Mouse (Mus musculus) lung, embryonic 14.5 days (tissue): ENCODE results near the gene Psmb1. TPM values are rescaled to one million over a fixed set of nuclear protein-coding genes. Genes with fewer than 3 reads are reported as not detected.

ENCODE experiments used
- ATAC-seq: fragments of 200-750 bp; cut with Nextera tagmentation; 2 replicates; pipeline ENCODE4 v1.8.0; 2017; ENCODE audit warnings: mild to moderate bottlenecking, moderate TSS enrichment, moderate library complexity; ENCODE audit not compliant: insufficient read depth
- DNase-seq: peaks from one replicate; pipeline ENCODE4 v3.0.0-alpha.2; 2015
- H3K27ac ChIP-seq: fragments of 300-500 bp; sonication (generic); 2 replicates; pipeline ENCODE4 v1.5.1; 2014; ENCODE audit warnings: low read depth, mild to moderate bottlenecking, moderate library complexity
- H3K27me3 ChIP-seq: fragments of 300-500 bp; sonication (generic); 2 replicates; pipeline ENCODE4 v1.6.1; 2014; ENCODE audit warnings: low read length, control low read depth; ENCODE audit not compliant: insufficient read depth
- H3K36me3 ChIP-seq: fragments of 300-500 bp; sonication (generic); 2 replicates; pipeline ENCODE4 v1.6.1; 2014; ENCODE audit warnings: control low read depth; ENCODE audit not compliant: insufficient read depth
- H3K4me1 ChIP-seq: fragments of 300-500 bp; sonication (generic); 2 replicates; pipeline ENCODE4 v1.6.1; 2014; ENCODE audit warnings: antibody characterized with exemption, control low read depth; ENCODE audit not compliant: insufficient read depth
- H3K4me2 ChIP-seq: fragments of 300-500 bp; sonication (generic); 2 replicates; pipeline ENCODE4 v1.6.1; 2014; ENCODE audit warnings: mild to moderate bottlenecking
- H3K4me3 ChIP-seq: fragments of 300-500 bp; sonication (generic); 2 replicates; pipeline ENCODE4 v1.5.1; 2014; ENCODE audit warnings: low read depth, low read length
- H3K9ac ChIP-seq: fragments of 300-500 bp; sonication (generic); 2 replicates; pipeline ENCODE4 v1.6.1; 2014
- H3K9me3 ChIP-seq: fragments of 300-500 bp; sonication (generic); 2 replicates; pipeline ENCODE4 v1.6.1; 2016; ENCODE audit warnings: low read depth, low read length, control low read depth
- CTCF ChIP-seq: IDR thresholded peaks from 2 replicates; pipeline ENCODE4 v1.5.1; 2016; ENCODE audit warnings: antibody characterized with exemption, low read depth
- WGBS: fragments of 180-500 bp; shearing (Covaris S2); extraction: QIAGEN DNeasy Blood & Tissue Kit; methylation state at CpG from one replicate; pipeline ENCODE4 v1.1.7; 2014; 5-methylcytosine and 5-hydroxymethylcytosine counted together
- polyA plus RNA-seq: library from polyadenylated mRNA; unstranded; fragments of >200 nt; fragmentation: Nextera tagmentation; extraction: Ambion mirVana; gene quantifications from 2 replicates; pipeline ENCODE4 v1.2.1, GENCODE M21; 2014

Psmb1 gene
- polyA plus RNA-seq, 1 experiment from 2014 or later = 268 TPM

- Histone ChIP-seq H3K27me3 (no peaks in the 10 kb centered on the region), H3K4me3 (no peak overlapping the region), H3K27ac (no peak overlapping the region), H3K9me3 (no peaks in the 10 kb centered on the region), H3K36me3 (peaks cover 92% of the 10 kb centered on the region), H3K4me2 (no peak overlapping the region), H3K4me1 (no peaks in the 10 kb centered on the region), H3K9ac (no peak overlapping the region)
- ATAC-seq = no peak
- no peak for TF ChIP-seq CTCF
- WGBS = 62% methylated on average over 5 of the region's 5 CpGs
- no peak for DNase-seq
Measured at GRCm38 (mm10) chr17:15517776-15518175, 18.2 kb upstream of the Psmb1 start.

- ATAC-seq (no peak), DNase-seq (no peak)
- peaks cover 91% of the 10 kb centered on the region for H3K36me3 ChIP-seq
- H3K4me2 ChIP-seq = no peak overlapping the region
- 90% methylated on average over 2 of the region's 2 CpGs for WGBS
- no peaks in the 10 kb centered on the region for H3K9me3 ChIP-seq
- H3K4me1 ChIP-seq = no peaks in the 10 kb centered on the region
- H3K27me3 ChIP-seq = no peaks in the 10 kb centered on the region
- H3K4me3 ChIP-seq = no peak overlapping the region
- no peak for TF ChIP-seq CTCF
- no peak overlapping the region for H3K27ac ChIP-seq
- H3K9ac ChIP-seq = no peak overlapping the region
Measured at GRCm38 (mm10) chr17:15510694-15511093, 11.1 kb upstream of the Psmb1 start.

GRCm38 (mm10) chr17:15498753-15499113 is 818 bp downstream of the Psmb1 start:
- DNase-seq = peak; percentile 27
- WGBS = 38% methylated on average over 7 of the region's 7 CpGs
- H3K4me1 ChIP-seq = no peaks in the 10 kb centered on the region
- H3K4me2 ChIP-seq = peak overlapping the region; percentile 92
- H3K27ac ChIP-seq = peak overlapping the region; percentile 87; the same call in 1 of the 2 replicates
- H3K27me3 ChIP-seq = no peaks in the 10 kb centered on the region
- peak overlapping the region; percentile 76 for H3K4me3 ChIP-seq
- no peaks in the 10 kb centered on the region for H3K9me3 ChIP-seq
- ATAC-seq = no peak
- peaks cover 25% of the 10 kb centered on the region for H3K36me3 ChIP-seq
- no peak for TF ChIP-seq CTCF
- peak overlapping the region; percentile 82; the same call in 1 of the 2 replicates for H3K9ac ChIP-seq

- peak; percentile 94 for DNase-seq
- WGBS = under 1% methylated on average over 50 of the region's 50 CpGs
- H3K27ac ChIP-seq = peak overlapping the region; percentile 91
- peak overlapping the region; percentile 76 for H3K4me3 ChIP-seq
- no peaks in the 10 kb centered on the region for H3K9me3 ChIP-seq
- peak overlapping the region; percentile 82 for H3K9ac ChIP-seq
- peaks cover 26% of the 10 kb centered on the region for H3K36me3 ChIP-seq
- no peaks in the 10 kb centered on the region for H3K4me1 ChIP-seq
- no peaks in the 10 kb centered on the region for H3K27me3 ChIP-seq
- peak; percentile 95 for ATAC-seq
- TF ChIP-seq CTCF = no peak
- peak overlapping the region; percentile 92 for H3K4me2 ChIP-seq
Measured at GRCm38 (mm10) chr17:15497882-15498752, 1.4 kb downstream of the Psmb1 start.

GRCm38 (mm10) chr17:15490542-15490941 is 9.0 kb downstream of the Psmb1 start:
- no peaks in the 10 kb centered on the region for H3K4me1 ChIP-seq
- H3K9me3 ChIP-seq = no peaks in the 10 kb centered on the region
- DNase-seq (no peak), ATAC-seq (no peak)
- WGBS = 89% methylated on average over 7 of the region's 7 CpGs
- no peak overlapping the region for H3K9ac ChIP-seq
- no peaks in the 10 kb centered on the region for H3K27me3 ChIP-seq
- peaks cover 58% of the 10 kb centered on the region for H3K36me3 ChIP-seq
- H3K4me2 ChIP-seq = no peak overlapping the region
- no peak for TF ChIP-seq CTCF
- H3K27ac ChIP-seq = no peak overlapping the region
- no peak overlapping the region for H3K4me3 ChIP-seq

- no peak overlapping the region for H3K4me2 ChIP-seq
- no peak overlapping the region for H3K4me3 ChIP-seq
- TF ChIP-seq CTCF = peak; percentile 20; the same call in 1 of the 2 replicates
- no peaks in the 10 kb centered on the region for H3K9me3 ChIP-seq
- no peak overlapping the region for H3K27ac ChIP-seq
- no peaks in the 10 kb centered on the region for H3K27me3 ChIP-seq
- H3K9ac ChIP-seq = no peak overlapping the region
- peaks cover 83% of the 10 kb centered on the region for H3K36me3 ChIP-seq
- ATAC-seq (no peak), DNase-seq (no peak)
- 84% methylated on average over 4 of the region's 4 CpGs for WGBS
- H3K4me1 ChIP-seq = no peaks in the 10 kb centered on the region
Measured at GRCm38 (mm10) chr17:15472671-15473070, 26.9 kb downstream of the Psmb1 start.

GRCm38 (mm10) chr17:15467669-15468068 is 31.9 kb downstream of the Psmb1 start:
- H3K36me3 ChIP-seq = peaks cover 39% of the 10 kb centered on the region
- no peaks in the 10 kb centered on the region for H3K9me3 ChIP-seq
- no peak overlapping the region for H3K9ac ChIP-seq
- H3K4me3 ChIP-seq = no peak overlapping the region
- no peak overlapping the region for H3K4me2 ChIP-seq
- no peak overlapping the region for H3K27ac ChIP-seq
- 21% methylated on average over 5 of the region's 5 CpGs for WGBS
- peak; percentile 88 for DNase-seq
- H3K27me3 ChIP-seq = no peaks in the 10 kb centered on the region
- ATAC-seq = peak; percentile 66
- TF ChIP-seq CTCF = peak; percentile 94
- H3K4me1 ChIP-seq = no peaks in the 10 kb centered on the region
